Mouse (Mus musculus): ENCODE data around the gene Odc1. TPM values are rescaled to one million over a fixed set of nuclear protein-coding genes. Genes with fewer than 3 reads are reported as not detected.

Odc1 gene
- polyA plus RNA-seq (2015; fragmentation: Nextera tagmentation; extraction: Ambion mirVana), result 186 and 193 TPM in 2 replicates

DNA sequence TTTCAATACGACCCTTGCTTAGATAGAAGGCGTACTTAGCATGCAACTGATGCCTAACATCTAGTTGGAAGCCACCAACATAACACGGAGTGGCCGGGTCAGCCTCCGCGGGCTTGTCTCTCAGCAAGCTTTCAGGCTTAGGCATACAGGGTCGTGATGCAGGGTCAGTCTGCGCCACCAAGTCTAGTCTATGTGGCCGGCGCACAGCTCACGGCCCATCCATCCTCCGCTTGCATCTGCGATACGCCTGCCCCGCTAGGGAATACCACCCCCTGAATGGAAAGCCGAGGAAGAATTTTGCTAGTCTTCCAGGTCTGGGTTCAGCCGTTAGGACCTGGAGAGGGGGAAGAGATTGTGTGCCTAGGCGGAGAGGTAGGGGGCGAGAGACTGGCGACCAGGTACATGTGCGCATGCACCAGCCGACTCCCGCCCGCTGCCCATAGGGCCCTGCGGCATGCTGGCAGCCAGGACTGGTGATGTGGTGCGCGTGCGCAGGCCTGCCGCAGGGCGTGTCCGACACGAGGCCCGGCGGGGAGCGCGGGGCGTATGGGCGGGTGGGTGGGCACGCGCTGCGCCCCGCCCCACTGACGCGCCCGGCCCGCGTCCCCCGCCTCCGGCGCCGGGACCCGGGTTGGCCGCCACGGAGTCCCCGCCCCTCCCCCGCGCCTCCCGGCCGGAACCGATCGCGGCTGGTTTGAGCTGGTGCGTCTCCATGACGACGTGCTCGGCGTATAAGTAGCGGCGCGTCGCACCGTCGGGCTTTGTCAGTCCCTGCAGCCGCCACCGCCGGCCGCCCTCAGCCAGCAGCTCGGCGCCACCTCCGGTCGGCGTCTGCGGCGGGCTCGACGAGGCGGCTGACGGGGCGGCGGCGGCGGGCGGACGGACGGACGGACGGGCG, at the start of gene Odc1:
Odc1 (plus strand) TSS at position 586 of the 898 bp plus-strand sequence.
- no peaks in the 10 kb centered on the region for H3K9me3 ChIP-seq
- peak within 1 kb of the TSS; percentile 93 for H3K4me3 ChIP-seq
- no peaks in the 10 kb centered on the region for H3K27me3 ChIP-seq
- H3K9ac ChIP-seq, result peak within 1 kb of the TSS; percentile 94
- under 1% methylated on average over 83 of the region's 98 CpGs for WGBS
- peak within 1 kb of the TSS; percentile 77 for H3K4me2 ChIP-seq
- peak; percentile 95 for ATAC-seq (ENCODE audit: insufficient number of reproducible peaks, insufficient read depth, low FRiP score, low TSS enrichment, low read depth)
- H3K4me1 ChIP-seq, result peaks cover 18% of the 10 kb centered on the region
- H3K27ac ChIP-seq, result peak within 1 kb of the TSS; percentile 87
- peaks cover 26% of the 10 kb centered on the region for H3K36me3 ChIP-seq

GRCm38 (mm10) chr12:17494809-17495208, 49.8 kb upstream of the Odc1 start:
- Histone ChIP-seq H3K27me3 (no peaks in the 10 kb centered on the region), H3K9me3 (no peaks in the 10 kb centered on the region), H3K9ac (no peak overlapping the region), H3K4me3 (no peak overlapping the region), H3K4me2 (no peak overlapping the region), H3K36me3 (no peaks in the 10 kb centered on the region), H3K27ac (no peak overlapping the region), H3K4me1 (peaks cover 8% of the 10 kb centered on the region)
- WGBS, result 45% methylated on average over 4 of the region's 4 CpGs
- ATAC-seq (ENCODE audit: insufficient number of reproducible peaks, insufficient read depth, low FRiP score, low TSS enrichment, low read depth), result no peak

GRCm38 (mm10) chr12:17495858-17496451, 48.6 kb upstream of the Odc1 start:
- Histone ChIP-seq H3K4me1 (peaks cover 8% of the 10 kb centered on the region), H3K4me3 (no peak overlapping the region), H3K4me2 (no peak overlapping the region), H3K36me3 (no peaks in the 10 kb centered on the region), H3K27me3 (no peaks in the 10 kb centered on the region), H3K9me3 (no peaks in the 10 kb centered on the region), H3K9ac (no peak overlapping the region), H3K27ac (no peak overlapping the region)
- 17% methylated on average over 8 of the region's 8 CpGs for WGBS
- peak; percentile 75; the same call in 1 of the 2 replicates for ATAC-seq (ENCODE audit: insufficient number of reproducible peaks, insufficient read depth, low FRiP score, low TSS enrichment, low read depth)

DNA sequence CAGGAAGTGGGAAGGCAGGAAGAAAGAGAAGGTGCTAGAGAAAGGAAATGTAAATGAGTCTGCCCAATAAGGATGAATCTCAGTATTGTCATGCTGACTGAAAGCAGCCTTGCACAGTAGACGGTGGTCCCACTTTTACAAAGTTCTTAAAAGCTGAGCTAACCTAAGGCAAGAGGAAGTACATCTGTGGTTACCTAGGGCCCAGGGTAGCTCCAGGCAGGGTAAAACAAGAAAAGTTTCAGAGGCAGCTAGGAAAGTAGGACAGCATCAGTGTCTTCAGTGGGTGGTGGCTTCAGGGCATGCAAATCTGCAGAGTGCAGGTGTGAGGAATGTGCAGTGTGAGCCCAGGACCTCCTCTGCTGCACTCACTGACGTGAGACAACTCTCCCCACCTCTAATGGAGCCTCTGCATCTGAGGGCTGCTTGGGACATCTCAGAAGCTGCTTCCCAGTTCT, 38.9 kb upstream of the Odc1 start:
- no peak overlapping the region for H3K9ac ChIP-seq
- peak; percentile 56; the same call in 1 of the 2 replicates for ATAC-seq (ENCODE audit: insufficient number of reproducible peaks, insufficient read depth, low FRiP score, low TSS enrichment, low read depth)
- WGBS, result 25% methylated on average over 2 of the region's 2 CpGs

GRCm38 (mm10) chr12:17506117-17506993, 38.2 kb upstream of the Odc1 start:
- 62% methylated on average over 5 of the region's 5 CpGs for WGBS
- H3K9ac ChIP-seq, result no peak overlapping the region
- H3K27ac ChIP-seq, result no peak overlapping the region
- no peak overlapping the region for H3K4me2 ChIP-seq
- no peaks in the 10 kb centered on the region for H3K27me3 ChIP-seq
- H3K36me3 ChIP-seq, result no peaks in the 10 kb centered on the region
- H3K4me1 ChIP-seq, result no peaks in the 10 kb centered on the region
- H3K9me3 ChIP-seq, result no peaks in the 10 kb centered on the region
- no peak overlapping the region for H3K4me3 ChIP-seq
- ATAC-seq (ENCODE audit: insufficient number of reproducible peaks, insufficient read depth, low FRiP score, low TSS enrichment, low read depth), result no peak

More for the DNA sequence above, 38.9 kb upstream of the Odc1 start:
- H3K4me2 ChIP-seq, result no peak overlapping the region
- H3K36me3 ChIP-seq, result no peaks in the 10 kb centered on the region
- H3K4me3 ChIP-seq, result no peak overlapping the region
- H3K27ac ChIP-seq, result no peak overlapping the region
- no peaks in the 10 kb centered on the region for H3K27me3 ChIP-seq
- H3K9me3 ChIP-seq, result no peaks in the 10 kb centered on the region
- no peaks in the 10 kb centered on the region for H3K4me1 ChIP-seq

GRCm38 (mm10) chr12:17506994-17507542, 37.5 kb upstream of the Odc1 start:
- no peaks in the 10 kb centered on the region for H3K27me3 ChIP-seq
- H3K9me3 ChIP-seq, result no peaks in the 10 kb centered on the region
- no peak for ATAC-seq (ENCODE audit: insufficient number of reproducible peaks, insufficient read depth, low FRiP score, low TSS enrichment, low read depth)
- H3K4me3 ChIP-seq, result no peak overlapping the region
- no peaks in the 10 kb centered on the region for H3K4me1 ChIP-seq
- no peak overlapping the region for H3K27ac ChIP-seq
- no peak overlapping the region for H3K9ac ChIP-seq
- no peaks in the 10 kb centered on the region for H3K36me3 ChIP-seq
- WGBS, result 51% methylated on average over 13 of the region's 13 CpGs
- no peak overlapping the region for H3K4me2 ChIP-seq

DNA sequence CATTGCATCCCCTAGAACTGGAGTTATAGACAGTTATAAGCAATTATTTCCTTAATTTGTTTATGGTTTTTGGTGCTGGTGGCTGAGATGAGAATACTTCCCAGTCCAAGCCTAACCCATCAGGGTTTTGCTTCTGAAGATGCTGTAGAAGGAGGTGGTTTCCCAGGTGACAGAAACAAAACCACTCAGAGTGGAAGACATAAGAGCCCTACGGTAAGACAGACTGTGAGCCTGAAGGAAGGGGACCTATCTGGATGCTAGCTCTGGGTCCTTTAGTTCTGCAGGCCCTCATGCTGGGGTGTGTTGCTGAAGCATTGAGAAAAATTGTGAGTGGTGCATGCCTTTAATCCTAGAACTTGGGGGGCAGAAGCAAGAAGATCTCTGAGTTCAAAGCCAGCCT, 35.3 kb upstream of the Odc1 start:
- no peak overlapping the region for H3K4me3 ChIP-seq
- no peak overlapping the region for H3K9ac ChIP-seq
- H3K27me3 ChIP-seq, result no peaks in the 10 kb centered on the region
- WGBS, result 76% methylated on average over 1 of the region's 1 CpGs
- no peaks in the 10 kb centered on the region for H3K9me3 ChIP-seq
- no peak overlapping the region for H3K27ac ChIP-seq
- H3K4me2 ChIP-seq, result no peak overlapping the region
- H3K36me3 ChIP-seq, result no peaks in the 10 kb centered on the region
- H3K4me1 ChIP-seq, result no peaks in the 10 kb centered on the region
- no peak for ATAC-seq (ENCODE audit: insufficient number of reproducible peaks, insufficient read depth, low FRiP score, low TSS enrichment, low read depth)

DNA sequence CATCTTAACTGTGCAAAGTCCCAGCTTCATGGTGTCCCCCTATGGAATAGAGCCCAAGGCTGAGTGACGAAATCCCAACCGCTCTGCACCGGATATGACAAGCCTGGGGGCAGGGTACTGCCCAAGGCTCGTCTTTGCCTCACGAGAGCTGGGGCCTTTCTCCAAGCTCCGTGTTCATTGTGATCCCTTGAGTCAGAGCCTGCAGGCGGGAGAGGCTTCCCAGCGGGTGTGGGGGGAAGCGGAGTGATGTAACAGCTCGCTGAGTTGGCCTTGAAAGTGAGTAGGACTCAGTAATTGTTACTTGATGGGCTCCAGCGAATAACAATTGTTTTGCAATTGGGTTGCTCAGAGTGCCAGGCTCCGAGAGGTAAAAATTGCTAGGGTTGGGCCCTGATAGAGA, 34.4 kb upstream of the Odc1 start:
- H3K36me3 ChIP-seq, result no peaks in the 10 kb centered on the region
- H3K4me3 ChIP-seq, result no peak overlapping the region
- H3K27me3 ChIP-seq, result no peaks in the 10 kb centered on the region
- no peaks in the 10 kb centered on the region for H3K4me1 ChIP-seq
- WGBS, result 39% methylated on average over 12 of the region's 12 CpGs
- ATAC-seq (ENCODE audit: insufficient number of reproducible peaks, insufficient read depth, low FRiP score, low TSS enrichment, low read depth), result no peak
- H3K9ac ChIP-seq, result no peak overlapping the region
- H3K9me3 ChIP-seq, result no peaks in the 10 kb centered on the region
- no peak overlapping the region for H3K4me2 ChIP-seq
- H3K27ac ChIP-seq, result no peak overlapping the region

GRCm38 (mm10) chr12:17511019-17511418, 33.6 kb upstream of the Odc1 start:
- H3K4me2 ChIP-seq, result no peak overlapping the region
- H3K4me3 ChIP-seq, result no peak overlapping the region
- WGBS, result 90% methylated on average over 6 of the region's 6 CpGs
- H3K9ac ChIP-seq, result no peak overlapping the region
- H3K9me3 ChIP-seq, result no peaks in the 10 kb centered on the region
- no peaks in the 10 kb centered on the region for H3K27me3 ChIP-seq
- no peaks in the 10 kb centered on the region for H3K4me1 ChIP-seq
- H3K36me3 ChIP-seq, result no peaks in the 10 kb centered on the region
- H3K27ac ChIP-seq, result no peak overlapping the region
- ATAC-seq (ENCODE audit: insufficient number of reproducible peaks, insufficient read depth, low FRiP score, low TSS enrichment, low read depth), result no peak

DNA sequence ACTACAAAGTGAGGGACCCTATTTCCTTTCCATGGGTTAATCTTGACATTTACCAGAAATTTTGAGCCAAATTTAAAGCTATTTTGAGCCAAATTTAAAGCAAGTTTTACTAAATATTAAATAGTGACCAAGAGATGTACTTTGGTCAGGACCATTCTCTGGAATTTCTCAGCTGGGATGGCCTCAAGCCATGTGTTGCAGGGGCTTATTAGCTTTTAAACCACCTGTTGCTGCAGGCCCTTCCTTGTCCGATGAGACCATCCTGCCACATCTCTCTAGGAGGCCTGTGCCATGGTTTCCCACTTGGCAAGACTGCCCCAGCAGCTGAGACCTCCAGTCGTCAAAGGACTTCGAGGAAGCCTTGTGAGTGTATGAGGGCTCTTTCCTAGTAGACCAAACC, 15.4 kb upstream of the Odc1 start:
- Histone ChIP-seq H3K27ac (no peak overlapping the region), H3K4me1 (no peaks in the 10 kb centered on the region), H3K36me3 (no peaks in the 10 kb centered on the region), H3K4me3 (no peak overlapping the region), H3K4me2 (no peak overlapping the region), H3K9me3 (no peaks in the 10 kb centered on the region), H3K27me3 (no peaks in the 10 kb centered on the region), H3K9ac (no peak overlapping the region)
- no peak for ATAC-seq (ENCODE audit: insufficient number of reproducible peaks, insufficient read depth, low FRiP score, low TSS enrichment, low read depth)
- WGBS, result 75% methylated on average over 3 of the region's 3 CpGs

- H3K9me3 ChIP-seq, result no peaks in the 10 kb centered on the region
- H3K9ac ChIP-seq, result no peak overlapping the region
- no peak overlapping the region for H3K27ac ChIP-seq
- H3K36me3 ChIP-seq, result no peaks in the 10 kb centered on the region
- H3K27me3 ChIP-seq, result no peaks in the 10 kb centered on the region
- H3K4me3 ChIP-seq, result no peak overlapping the region
- no peak for ATAC-seq (ENCODE audit: insufficient number of reproducible peaks, insufficient read depth, low FRiP score, low TSS enrichment, low read depth)
- 79% methylated on average over 6 of the region's 6 CpGs for WGBS
- no peak overlapping the region for H3K4me2 ChIP-seq
- H3K4me1 ChIP-seq, result no peaks in the 10 kb centered on the region
Observed at GRCm38 (mm10) chr12:17529726-17530125, 14.9 kb upstream of the Odc1 start.

Data from embryonic facial prominence, embryonic 13.5 days (tissue).